In the genomic region with DNA sequence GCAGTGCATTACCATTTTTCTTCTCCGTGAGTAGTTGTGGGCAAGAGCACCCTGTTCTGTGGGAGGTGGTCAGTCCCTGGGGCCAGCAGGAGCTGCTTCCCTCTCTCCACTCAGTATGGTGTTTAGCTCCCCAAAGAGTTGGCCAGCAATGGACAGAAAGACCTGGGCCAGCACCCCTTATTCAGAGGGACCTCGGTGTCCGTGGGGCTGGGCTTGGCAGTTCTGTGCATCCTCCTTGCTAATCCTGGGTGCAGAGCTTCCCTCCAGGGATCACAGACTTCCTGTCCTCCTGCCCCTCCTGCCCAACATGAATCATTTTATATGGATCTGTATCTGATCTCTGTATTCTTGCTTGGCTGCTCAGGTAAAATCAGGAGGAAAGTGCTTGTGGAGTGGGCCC, we compare ENCODE assay signal across 31 mouse cellular contexts. TPM values are rescaled to one million over a fixed set of nuclear protein-coding genes. Genes with fewer than 3 reads are reported as not detected.
DNase-seq lines count a peak whose midpoint lies in the region; ATAC-seq and TF ChIP-seq lines count a peak whose summit lies in the region.
"Had no signal": no experiment of that assay in that cellular context is flagged by ENCODE, and none has a peak within 500 bp of the region (broad histone marks: within the 10 kb centered on the region; RNA-seq: fewer than 3 reads in every experiment).

No protein-coding gene starts in this region.

- 79% methylated on average over 3 of the region's 3 CpGs for WGBS in heart, embryonic 13.5 days
- WGBS in liver, adult 2 months, result 55% methylated on average over 3 of the region's 3 CpGs

- no peak overlapping the region for H3K4me2 ChIP-seq in heart, embryonic 13.5 days
- H3K4me2 ChIP-seq: embryonic facial prominence, embryonic 15.5 days; forebrain, embryonic 12.5 days; hindbrain, embryonic 15.5 days; limb, embryonic 13.5 days; midbrain, embryonic 15.5 days had no signal

- DNase-seq in gastrocnemius, adult 2 months, result no peak
- DNase-seq in gastrocnemius, adult 18-20 months (ENCODE audit: low spot score), result no peak
- DNase-seq in heart, postnatal 36 days, result no peak
- DNase-seq in liver, adult 2 months (ENCODE audit: extremely low read depth, low read depth, low spot score), result no peak
- no peak for DNase-seq in liver
- no peak for DNase-seq in thymus, adult 18-20 months
- no peak for DNase-seq in ovary, postnatal 36 days (ENCODE audit: low spot score)
- DNase-seq: adrenal gland, postnatal 10 days; cerebellum, adult 8-10 months; cerebellum, postnatal 25 days; forebrain, postnatal 0 days; gastrocnemius, postnatal 14 days; kidney, postnatal 4 days; lung, adult 2 months; lung, postnatal 10 days; right cerebral cortex, adult 18-20 months; thymus, adult 2 months; thymus, postnatal 36 days had no signal

- peaks cover 59% of the 10 kb centered on the region; the same call in 1 of the 2 replicates for H3K79me2 ChIP-seq in liver, adult 2 months (ENCODE audit: control insufficient read depth, insufficient read depth, low read length)

- H3K9ac ChIP-seq in heart, embryonic 13.5 days, result 0 out of 2 replicates have a peak overlapping the region, but pooled peaks have one; percentile 2
- no peak overlapping the region for H3K9ac ChIP-seq in liver, adult 2 months (ENCODE audit: low read depth, low read length)
- H3K9ac ChIP-seq: embryonic facial prominence, embryonic 15.5 days; forebrain, embryonic 12.5 days; forebrain, postnatal 0 days; hindbrain, embryonic 15.5 days; limb, embryonic 13.5 days; midbrain, embryonic 15.5 days had no signal

- H3K4me1 ChIP-seq in heart, embryonic 13.5 days, result peaks cover 92% of the 10 kb centered on the region
- H3K4me1 ChIP-seq in liver, adult 2 months (ENCODE audit: control insufficient read depth, insufficient read depth, low read length), result peaks cover 35% of the 10 kb centered on the region

- intact Hi-C loops in gastrocnemius, adult 2 months (cut with DNase I), result loop anchor here (5.0 kb wide), 1 partner anchor 47 kb away; no protein-coding TSS in a partner anchor
- intact Hi-C loops in heart, postnatal 36 days (cut with DNase I), result no loop called here

- H3K4me3 ChIP-seq in gastrocnemius, adult 2 months, result no peak overlapping the region
- H3K4me3 ChIP-seq in heart, embryonic 13.5 days, result no peak overlapping the region
- H3K4me3 ChIP-seq in liver, adult 2 months (ENCODE audit: insufficient read depth, low read depth, low read length), result no peak overlapping the region
- H3K4me3 ChIP-seq: embryonic facial prominence, embryonic 10.5 days; embryonic facial prominence, embryonic 15.5 days; forebrain, embryonic 12.5 days; hindbrain, embryonic 10.5 days; hindbrain, embryonic 15.5 days; limb, embryonic 13.5 days; midbrain, embryonic 10.5 days; midbrain, embryonic 15.5 days had no signal

- H3K36me3 ChIP-seq in heart, embryonic 13.5 days, result peaks cover 22% of the 10 kb centered on the region
- H3K36me3 ChIP-seq in liver, adult 2 months (ENCODE audit: control insufficient read depth, insufficient read depth, low read length), result no peaks in the 10 kb centered on the region
- H3K36me3 ChIP-seq: embryonic facial prominence, embryonic 10.5 days; embryonic facial prominence, embryonic 15.5 days; forebrain, embryonic 12.5 days; hindbrain, embryonic 10.5 days; hindbrain, embryonic 15.5 days; limb, embryonic 13.5 days; midbrain, embryonic 10.5 days; midbrain, embryonic 15.5 days had no signal

- no peaks in the 10 kb centered on the region for H3K9me3 ChIP-seq in heart, embryonic 13.5 days
- H3K9me3 ChIP-seq: embryonic facial prominence, embryonic 10.5 days; embryonic facial prominence, embryonic 15.5 days; forebrain, embryonic 12.5 days; G1E; hindbrain, embryonic 10.5 days; hindbrain, embryonic 15.5 days; limb, embryonic 13.5 days; midbrain, embryonic 10.5 days; midbrain, embryonic 15.5 days had no signal

- ATAC-seq in heart, embryonic 13.5 days (ENCODE audit: extremely low read depth, insufficient number of reproducible peaks, low FRiP score, low TSS enrichment), result no peak
- ATAC-seq: forebrain, postnatal 0 days; inflammation-experienced regulatory T-cells, adult 6 months; midbrain, embryonic 15.5 days had no signal

- no peak for TF ChIP-seq POLR2A in liver, adult 2 months (IDR thresholded peaks at IDR 0.05; ENCODE audit: extremely low read depth, insufficient read depth, low read length)

- TF ChIP-seq CTCF in gastrocnemius, adult 2 months (IDR thresholded peaks at IDR 0.05), result no peak
- no peak for TF ChIP-seq CTCF in liver, adult 2 months (IDR thresholded peaks at IDR 0.05; ENCODE audit: low read depth, low read length)

- H3K27me3 ChIP-seq in heart, embryonic 13.5 days (replicated peaks), result no peaks in the 10 kb centered on the region
- H3K27me3 ChIP-seq in liver, adult 2 months (ENCODE audit: control insufficient read depth, insufficient read depth, low read length), result no peaks in the 10 kb centered on the region
- H3K27me3 ChIP-seq: embryonic facial prominence, embryonic 15.5 days; forebrain, embryonic 12.5 days; hindbrain, embryonic 15.5 days; limb, embryonic 13.5 days; midbrain, embryonic 15.5 days had no signal

- peak overlapping the region; percentile 64 for H3K27ac ChIP-seq in gastrocnemius, adult 2 months
- 0 out of 2 replicates have a peak overlapping the region, but pooled peaks have one; percentile 10 for H3K27ac ChIP-seq in heart, embryonic 13.5 days (replicated peaks)
- H3K27ac ChIP-seq in liver, adult 2 months (replicated peaks; ENCODE audit: insufficient read depth, low read depth, low read length), result peak overlapping the region; percentile 88
- H3K27ac ChIP-seq: embryonic facial prominence, embryonic 10.5 days; embryonic facial prominence, embryonic 15.5 days; hindbrain, embryonic 10.5 days; hindbrain, embryonic 15.5 days; limb, embryonic 13.5 days; macrophage; midbrain, embryonic 10.5 days; midbrain, embryonic 15.5 days; stomach, postnatal 0 days had no signal

RNA-seq across cellular contexts. Expression of a gene that starts 44.1 kb away (rescaled TPM):
- total RNA-seq in gastrocnemius, adult 2 months (2021), result 10 to 100 TPM in 1 of 2 experiments, 1 to 10 TPM in 1; 8.0 to 12.8 TPM
- 10 to 100 TPM in 1 of 2 experiments, 1 to 10 TPM in 1; 9.5 to 11.7 TPM for total RNA-seq in gastrocnemius, adult 18-20 months (2021)
- 18.5 and 18.6 TPM in 2 replicates for polyA plus RNA-seq in heart, embryonic 13.5 days (2015; fragmentation: Nextera tagmentation; extraction: Ambion mirVana)
- 10 to 100 TPM; 68.1 to 82.1 TPM for total RNA-seq in heart, postnatal 36 days (2021)
- total RNA-seq in liver, adult 2 months (2014; rRNA removed), result 32.3 and 33.4 TPM in 2 replicates
- polyA plus RNA-seq in liver, adult 2 months (2012; rRNA removed), result 5.5 and 7.7 TPM in 2 replicates

Comparison
In these comparisons a context has a peak if more than half of its experiments do, and no peak if none do; other contexts are left out.
1. H3K27ac ChIP-seq: peak in every context shown above with its lines; median percentile 88 in liver, adult 2 months; 64 in gastrocnemius, adult 2 months; 10 in heart, embryonic 13.5 days.